Mouse (Mus musculus) MEL (cell line): ENCODE data around the gene Mrm1. TPM values are rescaled to one million over a fixed set of nuclear protein-coding genes. Genes with fewer than 3 reads are reported as not detected.

Experiments used
- DNase-seq: peaks from one replicate; pipeline ENCODE4 v3.0.0; 2011; ENCODE audit warnings: low read depth, low spot score
- H3K27ac ChIP-seq: 2 replicates; pipeline ENCODE4 v1.5.1; 2012; ENCODE audit warnings: low read depth, mild to moderate bottlenecking, control low read depth, low read length, moderate library complexity; ENCODE audit not compliant: control insufficient read depth
- H3K27me3 ChIP-seq, 2 experiments: fragments of 150-350 bp in 1 of 2; sonication (generic) in 1 of 2; 2 replicates each; pipeline ENCODE4 v1.6.1; 2012; ENCODE audit warnings: low read length in 2 of 2, mild to moderate bottlenecking in 2 of 2, improper control_type of control experiment in 1 of 2, moderate library complexity in 1 of 2; ENCODE audit not compliant: insufficient read depth in 2 of 2, control insufficient read depth in 1 of 2
- H3K36me3 ChIP-seq, 2 experiments: 2 replicates each; pipeline ENCODE4 v1.6.1; 2012 to 2014; ENCODE audit warnings: low read length in 2 of 2, improper control_type of control experiment in 1 of 2, inconsistent platforms in 1 of 2, mild to moderate bottlenecking in 1 of 2; ENCODE audit not compliant: insufficient read depth in 2 of 2, control insufficient read depth in 1 of 2
- H3K4me1 ChIP-seq, 2 experiments: fragments of 150-350 bp in 1 of 2; sonication (generic) in 1 of 2; 2 replicates each; pipeline ENCODE4 v1.6.1; 2012; ENCODE audit warnings: low read length in 2 of 2, improper control_type of control experiment in 1 of 2, mild to moderate bottlenecking in 1 of 2; ENCODE audit not compliant: insufficient read depth in 2 of 2, control insufficient read depth in 1 of 2
- H3K4me3 ChIP-seq, 2 experiments: fragments of 150-350 bp in 1 of 2; sonication (generic) in 1 of 2; 2 replicates each; pipeline ENCODE4 v1.5.1; 2012; ENCODE audit warnings: low read depth in 2 of 2, low read length in 2 of 2, mild to moderate bottlenecking in 2 of 2, moderate library complexity in 2 of 2, control low read depth in 1 of 2, improper control_type of control experiment in 1 of 2; ENCODE audit not compliant: control insufficient read depth in 1 of 2, insufficient read depth in 1 of 2
- H3K79me2 ChIP-seq: 2 replicates; pipeline ENCODE4 v1.6.1; 2012; ENCODE audit warnings: mild to moderate bottlenecking, low read length, moderate library complexity; ENCODE audit not compliant: control insufficient read depth, poor library complexity, insufficient read depth
- H3K9ac ChIP-seq: 2 replicates; pipeline ENCODE4 v1.6.1; 2012; ENCODE audit warnings: low read depth, mild to moderate bottlenecking, control low read depth, low read length, moderate library complexity; ENCODE audit not compliant: control insufficient read depth, poor library complexity, severe bottlenecking
- H3K9me3 ChIP-seq: fragments of 150-350 bp; sonication (generic); replicated peaks from 2 replicates; pipeline ENCODE4 v1.6.1; 2012; ENCODE audit warnings: mild to moderate bottlenecking, low read length, improper control_type of control experiment, moderate library complexity; ENCODE audit not compliant: insufficient read depth
- BHLHE40 ChIP-seq: IDR thresholded peaks from 2 replicates; pipeline ENCODE4 v1.6.1; 2012; ENCODE audit warnings: low read depth, mild to moderate bottlenecking, inconsistent platforms, low read length, improper control_type of control experiment, borderline replicate concordance
- CHD1 ChIP-seq: IDR thresholded peaks from 2 replicates; pipeline ENCODE4 v1.6.1; 2012; ENCODE audit warnings: low read depth, mild to moderate bottlenecking, inconsistent platforms, low read length, improper control_type of control experiment
- CHD2 ChIP-seq: IDR thresholded peaks from 2 replicates; pipeline ENCODE4 v1.6.1; 2011; ENCODE audit warnings: low read length, improper control_type of control experiment
- CTCF ChIP-seq, 3 experiments: IDR thresholded peaks in 2 of 3; conservative IDR thresholded peaks in 1 of 3; 2 replicates each; pipeline ENCODE4 v1.5.1; 2011 to 2012; ENCODE audit warnings: low read length in 3 of 3, low read depth in 2 of 3, mild to moderate bottlenecking in 2 of 3, improper control_type of control experiment in 1 of 3, inconsistent platforms in 1 of 3, mixed read lengths in 1 of 3, moderate library complexity in 1 of 3; ENCODE audit not compliant: control insufficient read depth in 1 of 3, insufficient read depth in 1 of 3, poor library complexity in 1 of 3, severe bottlenecking in 1 of 3
- E2F4 ChIP-seq: IDR thresholded peaks from 2 replicates; pipeline ENCODE4 v1.6.1; 2011; ENCODE audit warnings: low read depth, low read length, improper control_type of control experiment, borderline replicate concordance
- EP300 ChIP-seq, 2 experiments: IDR thresholded peaks; 2 replicates each; pipeline ENCODE4 v1.6.1; 2011; ENCODE audit warnings: improper control_type of control experiment in 2 of 2, low read length in 2 of 2, low read depth in 1 of 2, mild to moderate bottlenecking in 1 of 2
- GABPA ChIP-seq: IDR thresholded peaks from 2 replicates; pipeline ENCODE4 v1.6.1; 2012; ENCODE audit warnings: low read depth, mild to moderate bottlenecking, inconsistent platforms, low read length, improper control_type of control experiment, moderate library complexity
- JUND ChIP-seq: IDR thresholded peaks from 2 replicates; pipeline ENCODE4 v1.6.1; 2011; ENCODE audit warnings: low read depth, mild to moderate bottlenecking, improper control_type of control experiment, low read length
- MAFK ChIP-seq: IDR thresholded peaks from 2 replicates; pipeline ENCODE4 v1.6.1; 2011; ENCODE audit warnings: low read depth, mild to moderate bottlenecking, low read length, improper control_type of control experiment, borderline replicate concordance
- MAX ChIP-seq: IDR thresholded peaks from 2 replicates; pipeline ENCODE4 v1.6.1; 2011; ENCODE audit warnings: low read length, improper control_type of control experiment
- MAZ ChIP-seq: IDR thresholded peaks from 2 replicates; pipeline ENCODE4 v1.6.1; 2012; ENCODE audit warnings: low read depth, mild to moderate bottlenecking, inconsistent platforms, low read length, improper control_type of control experiment
- MXI1 ChIP-seq: IDR thresholded peaks from 2 replicates; pipeline ENCODE4 v1.6.1; 2011; ENCODE audit warnings: mild to moderate bottlenecking, low read depth, low read length, improper control_type of control experiment
- NRF1 ChIP-seq: IDR thresholded peaks from 2 replicates; pipeline ENCODE4 v1.6.1; 2014; ENCODE audit warnings: low read depth, mild to moderate bottlenecking, inconsistent platforms, low read length, improper control_type of control experiment, moderate library complexity; ENCODE audit not compliant: poor library complexity, insufficient read depth, severe bottlenecking
- POLR2A ChIP-seq, 2 experiments: IDR thresholded peaks; 2 replicates each; pipeline ENCODE4 v1.6.1; 2011 to 2012; ENCODE audit warnings: low read length in 2 of 2, mild to moderate bottlenecking in 2 of 2, control low read depth in 1 of 2, improper control_type of control experiment in 1 of 2, low read depth in 1 of 2, moderate library complexity in 1 of 2; ENCODE audit not compliant: control insufficient read depth in 1 of 2, insufficient read depth in 1 of 2, poor library complexity in 1 of 2
- POLR2AphosphoS2 ChIP-seq: IDR thresholded peaks from 2 replicates; pipeline ENCODE4 v1.6.1; 2011; ENCODE audit warnings: low read length, improper control_type of control experiment
- POLR2AphosphoS5 ChIP-seq: IDR thresholded peaks from 2 replicates; pipeline ENCODE4 v1.6.1; 2012; ENCODE audit warnings: low read depth, borderline replicate concordance, mild to moderate bottlenecking, inconsistent platforms, low read length, moderate library complexity, mixed read lengths
- SIN3A ChIP-seq: IDR thresholded peaks from 2 replicates; pipeline ENCODE4 v1.6.1; 2012; ENCODE audit warnings: low read length, improper control_type of control experiment, inconsistent platforms
- SMC3 ChIP-seq: IDR thresholded peaks from 2 replicates; pipeline ENCODE4 v1.6.1; 2011; ENCODE audit warnings: low read depth, low read length, improper control_type of control experiment
- TAL1 ChIP-seq: IDR thresholded peaks from 2 replicates; pipeline ENCODE4 v1.6.1; 2012; ENCODE audit warnings: mild to moderate bottlenecking, inconsistent platforms, low read length, moderate library complexity, mixed read lengths
- TCF12 ChIP-seq: IDR thresholded peaks from 2 replicates; pipeline ENCODE4 v1.6.1; 2014; ENCODE audit warnings: low read depth, mild to moderate bottlenecking, inconsistent platforms, low read length, improper control_type of control experiment, moderate library complexity
- UBTF ChIP-seq: IDR thresholded peaks from 2 replicates; pipeline ENCODE4 v1.6.1; 2012; ENCODE audit warnings: low read depth, mild to moderate bottlenecking, inconsistent platforms, low read length, improper control_type of control experiment, moderate library complexity, borderline replicate concordance; ENCODE audit not compliant: insufficient read depth
- USF1 ChIP-seq: IDR thresholded peaks from 2 replicates; pipeline ENCODE4 v1.6.1; 2014; ENCODE audit warnings: low read depth, mild to moderate bottlenecking, inconsistent platforms, low read length, improper control_type of control experiment, moderate library complexity
- ZKSCAN1 ChIP-seq: IDR thresholded peaks from 2 replicates; pipeline ENCODE4 v1.6.1; 2012; ENCODE audit warnings: low read depth, mild to moderate bottlenecking, inconsistent platforms, low read length, improper control_type of control experiment, moderate library complexity
- ZNF384 ChIP-seq: IDR thresholded peaks from 2 replicates; pipeline ENCODE4 v1.6.1; 2012; ENCODE audit warnings: low read depth, mild to moderate bottlenecking, inconsistent platforms, low read length, improper control_type of control experiment
- polyA plus RNA-seq, 2 experiments: library from polyadenylated mRNA; stranded (reverse) in 1 of 2; unstranded in 1 of 2; fragments of >175 nt in 1 of 2; fragments of >200 nt in 1 of 2; gene quantifications; 2 replicates each; pipeline versions ENCODE4 v1.2.1 to v1.2.4; 2012; ENCODE audit warnings: low replicate concordance in 2 of 2, low read depth in 1 of 2; ENCODE audit not compliant: insufficient read length in 2 of 2, insufficient read depth in 1 of 2, missing spikeins in 1 of 2
- total RNA-seq: library from RNA; depleted of rRNA; stranded (reverse); fragments of 300-350 nt; gene quantifications from 2 replicates; pipeline ENCODE4 v1.2.3, GENCODE M21; 2012

The Mrm1 gene
- total and polyA plus RNA-seq, 3 experiments = 23.2 to 41.6 TPM; not detected in 1

- no peak for TF ChIP-seq ZKSCAN1
- peak; percentile 87 for TF ChIP-seq MAX
- TF ChIP-seq POLR2A (IDR thresholded peaks at IDR 0.05; ENCODE audit: control insufficient read depth in 1 of 2, insufficient read depth in 1 of 2, low read depth in 1 of 2, low read length in 2 of 2, poor library complexity in 1 of 2) = peak; percentile 59 to 97; a peak in 3 of 4 replicates
- TF ChIP-seq MXI1 = peak; percentile 85
- TF ChIP-seq BHLHE40 = peak; percentile 71
Measured at GRCm38 (mm10) chr11:84828516-84829399, 9.4 kb upstream of the Mrm1 start, which contains the start of gene Dhrs11 (continued).

GRCm38 (mm10) chr11:84827901-84828503 lies 8.7 kb upstream of the Mrm1 start:
- H3K27ac ChIP-seq = peak overlapping the region; percentile 98
- peaks cover 14 to 47% of the 10 kb centered on the region in 2 experiments for H3K4me1 ChIP-seq
- H3K9ac ChIP-seq = peak overlapping the region; percentile 95
- H3K36me3 ChIP-seq = peaks cover 9 to 45% of the 10 kb centered on the region in 2 experiments
- peak overlapping the region; percentile 91 to 95 for H3K4me3 ChIP-seq
- no peaks in the 10 kb centered on the region for H3K27me3 ChIP-seq
- H3K79me2 ChIP-seq = peaks cover 31% of the 10 kb centered on the region
- no peaks in the 10 kb centered on the region for H3K9me3 ChIP-seq
- peak; percentile 50; the same call in 1 of the 2 replicates for TF ChIP-seq ZNF384
- TF ChIP-seq CHD1 = no peak
- no peak for TF ChIP-seq MAZ
- peak; percentile 91 for TF ChIP-seq JUND
- no peak for TF ChIP-seq GABPA
- no peak for TF ChIP-seq USF1
- TF ChIP-seq CHD2 = no peak
- DNase-seq = peak; percentile 63

- H3K27ac ChIP-seq = no peak overlapping the region
- DNase-seq = no peak
- H3K4me1 ChIP-seq = peaks cover 17 to 52% of the 10 kb centered on the region in 2 experiments
- peak overlapping the region; percentile 95 for H3K9ac ChIP-seq
- H3K79me2 ChIP-seq = peaks cover 31% of the 10 kb centered on the region
- H3K9me3 ChIP-seq = no peaks in the 10 kb centered on the region
- peak overlapping the region; percentile 10 to 91 for H3K4me3 ChIP-seq
- TF ChIP-seq SMC3 = no peak
- TF ChIP-seq POLR2AphosphoS5 = no peak
- no peak for TF ChIP-seq TAL1
- no peak for TF ChIP-seq EP300 (IDR thresholded peaks at IDR 0.05; ENCODE audit: low read depth in 1 of 2, low read length in 2 of 2)
- no peak for TF ChIP-seq SIN3A
- TF ChIP-seq UBTF = no peak
- TF ChIP-seq USF1 = no peak
- TF ChIP-seq E2F4 = no peak
- no peak for TF ChIP-seq NRF1
- no peak for TF ChIP-seq MXI1
- TF ChIP-seq POLR2AphosphoS2 = no peak
- no peak for TF ChIP-seq CTCF (IDR thresholded peaks at IDR 0.05 in 2 of 3, conservative IDR thresholded peaks at IDR 0.05 in 1 of 3; ENCODE audit: control insufficient read depth in 1 of 3, insufficient read depth in 1 of 3, low read depth in 2 of 3, low read length in 3 of 3, poor library complexity in 1 of 3, severe bottlenecking in 1 of 3)
- no peak for TF ChIP-seq BHLHE40
- no peak for TF ChIP-seq TCF12
- TF ChIP-seq MAFK = no peak
- no peaks in the 10 kb centered on the region for H3K27me3 ChIP-seq
- H3K36me3 ChIP-seq = peaks cover 4 to 49% of the 10 kb centered on the region in 2 experiments
Measured at GRCm38 (mm10) chr11:84827492-84827891, 8.2 kb upstream of the Mrm1 start.
